In genomic region chr3:68536071-68536470, GRCm38 (mm10) we compare ENCODE assay signal across 13 mouse cellular contexts.
"Had no signal": no experiment of that assay in that cellular context is flagged by ENCODE, and none has a peak within 500 bp of the region (broad histone marks: within the 10 kb centered on the region; RNA-seq: fewer than 3 reads in every experiment).

No protein-coding gene starts in this region.

- H3K4me2 ChIP-seq: limb, embryonic 15.5 days; liver, embryonic 12.5 days; lung, embryonic 15.5 days; midbrain, embryonic 12.5 days; neural tube, embryonic 13.5 days had no signal

- H3K27me3 ChIP-seq: liver, embryonic 12.5 days; lung, embryonic 15.5 days; midbrain, embryonic 12.5 days; neural tube, embryonic 13.5 days had no signal

- ATAC-seq: liver, embryonic 12.5 days; midbrain, embryonic 16.5 days had no signal

- H3K9me3 ChIP-seq: liver, embryonic 12.5 days had no signal

- H3K4me1 ChIP-seq: liver, embryonic 12.5 days had no signal

- DNase-seq: kidney, postnatal 4 days; retina, postnatal 1 day; right cerebral cortex, postnatal 4 days; spleen, adult 18-20 months; thymus, adult 18-20 months; thymus, postnatal 14 days had no signal

- H3K9ac ChIP-seq: limb, embryonic 15.5 days; liver, embryonic 12.5 days; lung, embryonic 15.5 days; midbrain, embryonic 12.5 days; neural tube, embryonic 13.5 days had no signal

- H3K36me3 ChIP-seq: limb, embryonic 15.5 days; liver, embryonic 12.5 days; midbrain, embryonic 12.5 days; neural tube, embryonic 13.5 days had no signal

- H3K27ac ChIP-seq: layer of hippocampus, adult 2 months; limb, embryonic 15.5 days; liver, embryonic 12.5 days; midbrain, embryonic 12.5 days; neural tube, embryonic 13.5 days had no signal

- H3K4me3 ChIP-seq: layer of hippocampus, adult 2 months; limb, embryonic 15.5 days; liver, embryonic 12.5 days; lung, embryonic 15.5 days; midbrain, embryonic 12.5 days; neural tube, embryonic 13.5 days had no signal
